Mouse (Mus musculus) left cerebral cortex, postnatal 10 days (tissue): ENCODE results near the gene Arhgap6. TPM values are rescaled to one million over a fixed set of nuclear protein-coding genes. Genes with fewer than 3 reads are reported as not detected.

Experiments used
- total RNA-seq, 2 experiments: library from RNA; stranded (reverse); gene quantifications; 2 replicates each; pipeline ENCODE4 v1.2.3; 2021

Arhgap6 gene
- total RNA-seq, 2 experiments from 2014 or later, result 4.8 to 5.7 TPM

Other genes with a start within 250 kb of the Arhgap6 start
- 10 to 100 TPM; 34.8 to 39.6 TPM for gene Frmpd4, start 217.9 kb upstream of the Arhgap6 start, total RNA-seq
- gene Msl3, start 121.2 kb upstream of the Arhgap6 start, total RNA-seq, result 10 to 100 TPM; 22.9 to 23.2 TPM